Mouse (Mus musculus) intestine, embryonic 14.5 days (tissue): ENCODE measurements around the gene Nsd1. TPM values are rescaled to one million over a fixed set of nuclear protein-coding genes. Genes with fewer than 3 reads are reported as not detected.

ENCODE experiments used
- ATAC-seq: fragments of 200-750 bp; cut with Nextera tagmentation; replicated peaks from 2 replicates; pipeline ENCODE4 v1.8.0; 2017; ENCODE audit warnings: low read depth, moderate number of reproducible peaks, moderate TSS enrichment, moderate library complexity; ENCODE audit not compliant: low FRiP score, low TSS enrichment
- DNase-seq: peaks from one replicate; pipeline ENCODE4 v3.0.0-alpha.2; 2018; ENCODE audit warnings: low spot score
- H3K27ac ChIP-seq: fragments of 300-500 bp; sonication (generic); 2 replicates; pipeline ENCODE4 v1.5.1; 2014; ENCODE audit warnings: low read depth, mild to moderate bottlenecking, control low read depth
- H3K27me3 ChIP-seq: fragments of 300-500 bp; sonication (generic); replicated peaks from 2 replicates; pipeline ENCODE4 v1.6.1; 2014; ENCODE audit warnings: low read length, control low read depth; ENCODE audit not compliant: control insufficient read depth, insufficient read depth
- H3K36me3 ChIP-seq: fragments of 300-500 bp; sonication (generic); 2 replicates; pipeline ENCODE4 v1.6.1; 2014; ENCODE audit warnings: low read length, control low read depth; ENCODE audit not compliant: control insufficient read depth, insufficient read depth
- H3K4me1 ChIP-seq: fragments of 300-500 bp; sonication (generic); replicated peaks from 2 replicates; pipeline ENCODE4 v1.6.1; 2014; ENCODE audit warnings: low read length, control low read depth, mixed read lengths; ENCODE audit not compliant: control insufficient read depth, insufficient read depth
- H3K4me2 ChIP-seq: fragments of 300-500 bp; sonication (generic); 2 replicates; pipeline ENCODE4 v1.6.1; 2014; ENCODE audit warnings: low read length
- H3K4me3 ChIP-seq: fragments of 300-500 bp; sonication (generic); 2 replicates; pipeline ENCODE4 v1.5.1; 2014; ENCODE audit warnings: low read depth, low read length, control low read depth, mixed read lengths
- H3K9ac ChIP-seq: fragments of 300-500 bp; sonication (generic); 2 replicates; pipeline ENCODE4 v1.6.1; 2014; ENCODE audit warnings: mild to moderate bottlenecking, low read length
- H3K9me3 ChIP-seq: fragments of 300-500 bp; sonication (generic); 2 replicates; pipeline ENCODE4 v1.6.1; 2016; ENCODE audit warnings: low read length, control low read depth; ENCODE audit not compliant: control insufficient read depth
- WGBS: fragments of 180-500 bp; shearing (Covaris S2); extraction: QIAGEN DNeasy Blood & Tissue Kit; methylation state at CpG from one replicate; pipeline ENCODE4 v1.1.7; 2014; 5-methylcytosine and 5-hydroxymethylcytosine counted together
- polyA plus RNA-seq: library from polyadenylated mRNA; unstranded; fragments of >200 nt; fragmentation: Nextera tagmentation; extraction: Ambion mirVana; gene quantifications from 2 replicates; pipeline ENCODE4 v1.2.1, GENCODE M21; 2014

Nsd1 gene
- polyA plus RNA-seq, 1 experiment from 2014 or later, result 67.5 TPM

- peak overlapping the region; percentile 91 for H3K4me3 ChIP-seq
- H3K4me2 ChIP-seq, result peak overlapping the region; percentile 98
- H3K27me3 ChIP-seq, result no peaks in the 10 kb centered on the region
- H3K9ac ChIP-seq, result peak overlapping the region; percentile 89
- H3K9me3 ChIP-seq, result no peaks in the 10 kb centered on the region
- peaks cover 38% of the 10 kb centered on the region for H3K36me3 ChIP-seq
- under 1% methylated on average over 58 of the region's 58 CpGs for WGBS
- peaks cover 43% of the 10 kb centered on the region for H3K4me1 ChIP-seq
- ATAC-seq, result 0 out of 2 replicates have a peak, but pooled peaks have one; percentile 0
- DNase-seq, result peak; percentile 89
- H3K27ac ChIP-seq, result peak overlapping the region; percentile 99
Measured at GRCm38 (mm10) chr13:55212361-55213137, 3.0 kb downstream of the Nsd1 start.

GRCm38 (mm10) chr13:55213138-55213806 is 3.7 kb downstream of the Nsd1 start:
- Histone ChIP-seq H3K4me2 (peak overlapping the region; percentile 98), H3K9me3 (no peaks in the 10 kb centered on the region), H3K4me1 (peaks cover 43% of the 10 kb centered on the region), H3K9ac (peak overlapping the region; percentile 89), H3K27ac (peak overlapping the region; percentile 99), H3K36me3 (peaks cover 45% of the 10 kb centered on the region), H3K4me3 (peak overlapping the region; percentile 91), H3K27me3 (no peaks in the 10 kb centered on the region)
- 52% methylated on average over 10 of the region's 10 CpGs for WGBS
- DNase-seq, result no peak
- ATAC-seq, result no peak

GRCm38 (mm10) chr13:55224364-55224763 is 14.8 kb downstream of the Nsd1 start:
- no peak overlapping the region for H3K27ac ChIP-seq
- no peak for ATAC-seq
- no peak overlapping the region for H3K9ac ChIP-seq
- H3K4me1 ChIP-seq, result no peaks in the 10 kb centered on the region
- no peaks in the 10 kb centered on the region for H3K9me3 ChIP-seq
- DNase-seq, result no peak
- H3K4me2 ChIP-seq, result no peak overlapping the region
- H3K4me3 ChIP-seq, result no peak overlapping the region
- no peaks in the 10 kb centered on the region for H3K27me3 ChIP-seq
- 83% methylated on average over 3 of the region's 3 CpGs for WGBS
- H3K36me3 ChIP-seq, result peaks cover 87% of the 10 kb centered on the region

GRCm38 (mm10) chr13:55230701-55231100 is 21.1 kb downstream of the Nsd1 start:
- Histone ChIP-seq H3K27ac (no peak overlapping the region), H3K4me2 (no peak overlapping the region), H3K4me1 (no peaks in the 10 kb centered on the region), H3K9ac (no peak overlapping the region), H3K9me3 (no peaks in the 10 kb centered on the region), H3K36me3 (peaks cover 82% of the 10 kb centered on the region), H3K4me3 (no peak overlapping the region), H3K27me3 (no peaks in the 10 kb centered on the region)
- WGBS, result 93% methylated on average over 1 of the region's 1 CpGs
- ATAC-seq (no peak), DNase-seq (no peak)

- Histone ChIP-seq H3K4me2 (no peak overlapping the region), H3K36me3 (peaks cover 99% of the 10 kb centered on the region)
Measured at GRCm38 (mm10) chr13:55243205-55243604, 33.6 kb downstream of the Nsd1 start.

GRCm38 (mm10) chr13:55247293-55248030 is 37.9 kb downstream of the Nsd1 start:
- H3K4me2 ChIP-seq, result no peak overlapping the region
- no peaks in the 10 kb centered on the region; the same call in 1 of the 2 replicates for H3K4me1 ChIP-seq
- no peaks in the 10 kb centered on the region for H3K9me3 ChIP-seq
- 89% methylated on average over 17 of the region's 17 CpGs for WGBS
- peaks cover 82% of the 10 kb centered on the region for H3K36me3 ChIP-seq
- DNase-seq (no peak), ATAC-seq (no peak)
- no peaks in the 10 kb centered on the region for H3K27me3 ChIP-seq
- no peak overlapping the region for H3K4me3 ChIP-seq
- H3K27ac ChIP-seq, result no peak overlapping the region
- no peak overlapping the region for H3K9ac ChIP-seq

More at GRCm38 (mm10) chr13:55243205-55243604, 33.6 kb downstream of the Nsd1 start:
- Histone ChIP-seq H3K4me3 (no peak overlapping the region), H3K27me3 (no peaks in the 10 kb centered on the region), H3K9me3 (no peaks in the 10 kb centered on the region), H3K27ac (no peak overlapping the region), H3K9ac (no peak overlapping the region), H3K4me1 (no peaks in the 10 kb centered on the region; the same call in 1 of the 2 replicates)
- DNase-seq (no peak), ATAC-seq (no peak)
- 82% methylated on average over 3 of the region's 3 CpGs for WGBS

- no peak for ATAC-seq
- no peaks in the 10 kb centered on the region for H3K9me3 ChIP-seq
- H3K27me3 ChIP-seq, result no peaks in the 10 kb centered on the region
- WGBS, result 88% methylated on average over 4 of the region's 4 CpGs
- no peak overlapping the region for H3K4me3 ChIP-seq
- no peaks in the 10 kb centered on the region for H3K4me1 ChIP-seq
- no peak overlapping the region for H3K27ac ChIP-seq
- peaks cover 75% of the 10 kb centered on the region for H3K36me3 ChIP-seq
- no peak overlapping the region for H3K9ac ChIP-seq
- no peak overlapping the region for H3K4me2 ChIP-seq
- DNase-seq, result no peak
Measured at GRCm38 (mm10) chr13:55249246-55249645, 39.7 kb downstream of the Nsd1 start.

- no peak overlapping the region for H3K4me3 ChIP-seq
- peaks cover 52% of the 10 kb centered on the region for H3K36me3 ChIP-seq
- ATAC-seq (no peak), DNase-seq (no peak)
- no peaks in the 10 kb centered on the region for H3K27me3 ChIP-seq
- no peak overlapping the region for H3K9ac ChIP-seq
- no peak overlapping the region for H3K27ac ChIP-seq
- H3K4me2 ChIP-seq, result no peak overlapping the region
- no peaks in the 10 kb centered on the region for H3K9me3 ChIP-seq
- H3K4me1 ChIP-seq, result no peaks in the 10 kb centered on the region
- 73% methylated on average over 4 of the region's 4 CpGs for WGBS
Measured at GRCm38 (mm10) chr13:55252820-55253219, 43.2 kb downstream of the Nsd1 start.
